Mouse (Mus musculus): ENCODE data around the gene Lclat1. TPM values are rescaled to one million over a fixed set of nuclear protein-coding genes. Genes with fewer than 3 reads are reported as not detected.

The Lclat1 gene
- polyA plus RNA-seq, 1 experiment, result not detected

DNA sequence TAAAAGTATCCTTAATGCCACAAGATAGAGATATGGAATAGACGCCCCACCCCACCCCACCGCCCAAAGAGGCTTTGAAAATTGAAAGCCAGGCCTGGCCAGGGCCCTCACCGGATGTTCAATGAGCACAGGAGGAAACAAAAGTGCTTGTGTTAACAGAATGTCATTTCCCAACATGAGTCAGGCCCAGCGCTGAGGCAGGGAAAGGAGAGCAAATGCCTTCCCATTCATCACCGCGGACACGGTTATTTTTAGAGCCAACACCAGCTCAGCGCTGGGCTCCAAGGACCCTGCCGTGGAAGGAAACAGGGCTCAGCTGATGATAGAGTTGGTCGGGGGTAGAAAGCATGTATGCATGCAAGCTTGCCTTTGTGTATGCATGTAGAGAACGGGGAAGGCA, 40.4 kb upstream of the Lclat1 start:
- TF ChIP-seq GATA1 (IDR thresholded peaks at IDR 0.05; ENCODE audit: low read length), result no peak
- TF ChIP-seq TAL1 (IDR thresholded peaks at IDR 0.05; ENCODE audit: low read length), result no peak
- Histone ChIP-seq H3K4me1 (ENCODE audit: control insufficient read depth) (no peaks in the 10 kb centered on the region), H3K9me3 (ENCODE audit: control insufficient read depth, low read length) (no peaks in the 10 kb centered on the region), H3K4me3 (replicated peaks) (no peak overlapping the region), H3K27me3 (ENCODE audit: control insufficient read depth) (no peaks in the 10 kb centered on the region), H3K36me3 (ENCODE audit: control insufficient read depth) (no peaks in the 10 kb centered on the region)

DNA sequence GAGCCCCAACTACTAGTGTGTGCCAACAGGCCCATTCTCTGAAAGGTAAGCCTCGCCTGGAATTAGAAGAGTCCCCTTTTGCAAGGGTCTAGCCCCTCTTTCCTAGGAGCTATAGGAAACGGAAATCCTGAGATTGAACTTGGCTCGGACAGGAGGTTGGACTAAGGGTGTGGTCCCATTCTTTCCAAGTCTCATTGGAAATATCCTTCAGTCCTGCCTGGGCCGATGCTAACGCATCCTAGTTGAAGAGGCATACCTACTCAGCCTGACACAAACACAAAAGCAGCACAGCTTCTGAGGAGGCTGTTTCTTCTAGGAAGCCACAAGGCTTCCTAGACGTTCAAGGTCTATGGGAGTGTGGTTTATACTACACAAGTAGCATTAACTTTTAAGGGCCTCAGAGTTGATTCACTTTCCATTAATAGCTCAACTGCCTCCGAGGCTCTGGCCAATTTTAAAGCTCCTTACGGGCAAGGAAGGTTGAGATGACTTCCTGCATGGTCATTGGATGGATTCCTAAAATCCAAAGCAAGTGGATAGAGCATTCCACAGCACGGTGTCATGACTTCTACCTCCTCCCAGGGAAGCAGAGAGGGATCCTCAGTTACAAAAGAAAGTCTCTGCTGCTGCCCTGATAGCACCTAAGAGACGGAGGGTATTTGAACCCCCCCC, 39.3 kb upstream of the Lclat1 start:
- H3K27me3 ChIP-seq (ENCODE audit: control insufficient read depth), result no peaks in the 10 kb centered on the region
- no peaks in the 10 kb centered on the region for H3K36me3 ChIP-seq (ENCODE audit: control insufficient read depth)
- no peaks in the 10 kb centered on the region for H3K4me1 ChIP-seq (ENCODE audit: control insufficient read depth)
- no peaks in the 10 kb centered on the region for H3K9me3 ChIP-seq (ENCODE audit: control insufficient read depth, low read length)
- TF ChIP-seq GATA1 (IDR thresholded peaks at IDR 0.05; ENCODE audit: low read length), result no peak
- no peak for TF ChIP-seq TAL1 (IDR thresholded peaks at IDR 0.05; ENCODE audit: low read length)
- H3K4me3 ChIP-seq (replicated peaks), result no peak overlapping the region

DNA sequence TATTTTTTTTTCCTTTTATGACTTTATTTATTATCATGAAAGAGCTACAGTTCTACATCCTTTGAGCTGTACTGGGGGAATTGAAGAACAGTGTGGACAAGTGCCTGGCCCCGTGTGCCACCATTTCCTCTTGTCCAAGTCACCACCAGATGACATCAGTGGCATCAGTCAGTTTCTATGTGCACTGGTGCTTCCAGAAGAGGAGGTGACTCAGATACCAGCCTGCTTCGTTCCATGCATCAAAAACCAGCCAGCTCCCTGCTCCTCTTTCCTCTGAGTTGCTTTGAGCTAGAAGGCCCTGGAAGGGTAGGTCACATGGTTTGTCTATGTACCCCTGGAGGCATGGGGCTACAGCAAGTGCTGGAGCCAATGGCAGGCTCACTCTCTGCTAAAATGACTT, 37.3 kb upstream of the Lclat1 start:
- no peaks in the 10 kb centered on the region for H3K36me3 ChIP-seq (ENCODE audit: control insufficient read depth)
- no peaks in the 10 kb centered on the region for H3K27me3 ChIP-seq (ENCODE audit: control insufficient read depth)
- TF ChIP-seq TAL1 (IDR thresholded peaks at IDR 0.05; ENCODE audit: low read length) (no peak), GATA1 (IDR thresholded peaks at IDR 0.05; ENCODE audit: low read length) (no peak)
- H3K4me3 ChIP-seq (replicated peaks), result no peak overlapping the region
- no peaks in the 10 kb centered on the region for H3K9me3 ChIP-seq (ENCODE audit: control insufficient read depth, low read length)
- H3K4me1 ChIP-seq (ENCODE audit: control insufficient read depth), result no peaks in the 10 kb centered on the region

DNA sequence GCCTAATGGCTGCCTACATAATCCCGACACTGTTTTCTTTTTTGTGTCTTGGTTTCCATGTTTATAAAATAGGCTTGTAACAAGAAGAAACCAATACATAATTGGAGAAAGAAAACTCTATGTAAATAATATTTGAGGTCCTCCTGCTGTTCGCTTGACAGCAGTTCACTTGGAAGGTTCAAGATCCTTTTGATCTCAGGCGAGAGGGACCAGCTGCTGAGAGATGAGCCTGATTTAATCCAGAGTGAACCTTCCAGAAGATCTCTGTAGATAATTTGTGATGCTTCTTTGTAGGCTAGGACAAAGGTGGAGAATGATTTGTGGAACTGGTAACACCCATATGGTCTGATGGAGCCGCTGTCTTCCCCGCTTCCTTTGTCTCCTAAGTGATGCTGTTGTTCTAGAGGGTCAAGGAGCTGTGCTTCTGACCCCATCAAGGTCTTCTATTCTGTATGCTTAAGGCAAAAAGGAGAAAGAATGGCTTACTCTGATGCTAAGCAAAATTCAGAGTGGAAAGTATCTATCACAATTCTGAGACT, 36.0 kb upstream of the Lclat1 start:
- Histone ChIP-seq H3K36me3 (ENCODE audit: control insufficient read depth) (no peaks in the 10 kb centered on the region), H3K4me3 (replicated peaks) (no peak overlapping the region), H3K9me3 (ENCODE audit: control insufficient read depth, low read length) (no peaks in the 10 kb centered on the region), H3K27me3 (ENCODE audit: control insufficient read depth) (no peaks in the 10 kb centered on the region), H3K4me1 (ENCODE audit: control insufficient read depth) (no peaks in the 10 kb centered on the region)
- TF ChIP-seq GATA1 (IDR thresholded peaks at IDR 0.05; ENCODE audit: low read length) (no peak), TAL1 (IDR thresholded peaks at IDR 0.05; ENCODE audit: low read length) (no peak)

GRCm38 (mm10) chr17:73072286-73072685, 35.5 kb upstream of the Lclat1 start:
- Histone ChIP-seq H3K4me3 (replicated peaks) (no peak overlapping the region), H3K4me1 (ENCODE audit: control insufficient read depth) (no peaks in the 10 kb centered on the region), H3K36me3 (ENCODE audit: control insufficient read depth) (no peaks in the 10 kb centered on the region), H3K9me3 (ENCODE audit: control insufficient read depth, low read length) (no peaks in the 10 kb centered on the region), H3K27me3 (ENCODE audit: control insufficient read depth) (no peaks in the 10 kb centered on the region)
- TF ChIP-seq TAL1 (IDR thresholded peaks at IDR 0.05; ENCODE audit: low read length) (no peak), GATA1 (IDR thresholded peaks at IDR 0.05; ENCODE audit: low read length) (no peak)

DNA sequence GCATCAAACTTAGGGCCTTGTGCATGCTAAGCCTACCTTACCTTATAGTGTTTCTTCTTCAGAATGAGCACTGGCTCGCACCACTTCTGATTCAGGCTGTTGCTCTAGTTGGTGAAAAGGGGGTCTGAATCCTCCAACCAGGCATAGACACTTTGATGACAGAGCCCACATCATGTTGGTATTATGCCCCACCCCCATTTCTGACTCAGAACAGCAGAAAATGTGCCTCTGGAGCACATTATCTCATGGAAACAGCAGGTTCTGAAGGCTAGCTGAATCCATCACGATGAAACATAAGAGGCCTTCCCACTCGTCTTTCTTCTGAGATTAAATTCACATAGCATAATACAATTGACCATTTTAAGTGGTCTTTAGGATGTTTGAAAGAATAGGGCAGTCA, 33.2 kb upstream of the Lclat1 start:
- H3K36me3 ChIP-seq (ENCODE audit: control insufficient read depth), result no peaks in the 10 kb centered on the region
- H3K4me3 ChIP-seq (replicated peaks), result no peak overlapping the region
- H3K9me3 ChIP-seq (ENCODE audit: control insufficient read depth, low read length), result no peaks in the 10 kb centered on the region
- no peak for TF ChIP-seq GATA1 (IDR thresholded peaks at IDR 0.05; ENCODE audit: low read length)
- TF ChIP-seq TAL1 (IDR thresholded peaks at IDR 0.05; ENCODE audit: low read length), result no peak
- H3K4me1 ChIP-seq (ENCODE audit: control insufficient read depth), result no peaks in the 10 kb centered on the region
- no peaks in the 10 kb centered on the region for H3K27me3 ChIP-seq (ENCODE audit: control insufficient read depth)

GRCm38 (mm10) chr17:73075238-73075890, 32.4 kb upstream of the Lclat1 start:
- Histone ChIP-seq H3K9me3 (ENCODE audit: control insufficient read depth, low read length) (no peaks in the 10 kb centered on the region), H3K27me3 (ENCODE audit: control insufficient read depth) (no peaks in the 10 kb centered on the region)

GRCm38 (mm10) chr17:73077638-73078037, 30.1 kb upstream of the Lclat1 start:
- Histone ChIP-seq H3K4me1 (ENCODE audit: control insufficient read depth) (no peaks in the 10 kb centered on the region), H3K9me3 (ENCODE audit: control insufficient read depth, low read length) (no peaks in the 10 kb centered on the region), H3K36me3 (ENCODE audit: control insufficient read depth) (no peaks in the 10 kb centered on the region), H3K4me3 (replicated peaks) (no peak overlapping the region), H3K27me3 (ENCODE audit: control insufficient read depth) (no peaks in the 10 kb centered on the region)
- TF ChIP-seq TAL1 (IDR thresholded peaks at IDR 0.05; ENCODE audit: low read length), result no peak
- no peak for TF ChIP-seq GATA1 (IDR thresholded peaks at IDR 0.05; ENCODE audit: low read length)

More at GRCm38 (mm10) chr17:73075238-73075890, 32.4 kb upstream of the Lclat1 start:
- no peak for TF ChIP-seq TAL1 (IDR thresholded peaks at IDR 0.05; ENCODE audit: low read length)
- no peak for TF ChIP-seq GATA1 (IDR thresholded peaks at IDR 0.05; ENCODE audit: low read length)
- Histone ChIP-seq H3K4me1 (ENCODE audit: control insufficient read depth) (no peaks in the 10 kb centered on the region), H3K36me3 (ENCODE audit: control insufficient read depth) (no peaks in the 10 kb centered on the region), H3K4me3 (replicated peaks) (no peak overlapping the region)

DNA sequence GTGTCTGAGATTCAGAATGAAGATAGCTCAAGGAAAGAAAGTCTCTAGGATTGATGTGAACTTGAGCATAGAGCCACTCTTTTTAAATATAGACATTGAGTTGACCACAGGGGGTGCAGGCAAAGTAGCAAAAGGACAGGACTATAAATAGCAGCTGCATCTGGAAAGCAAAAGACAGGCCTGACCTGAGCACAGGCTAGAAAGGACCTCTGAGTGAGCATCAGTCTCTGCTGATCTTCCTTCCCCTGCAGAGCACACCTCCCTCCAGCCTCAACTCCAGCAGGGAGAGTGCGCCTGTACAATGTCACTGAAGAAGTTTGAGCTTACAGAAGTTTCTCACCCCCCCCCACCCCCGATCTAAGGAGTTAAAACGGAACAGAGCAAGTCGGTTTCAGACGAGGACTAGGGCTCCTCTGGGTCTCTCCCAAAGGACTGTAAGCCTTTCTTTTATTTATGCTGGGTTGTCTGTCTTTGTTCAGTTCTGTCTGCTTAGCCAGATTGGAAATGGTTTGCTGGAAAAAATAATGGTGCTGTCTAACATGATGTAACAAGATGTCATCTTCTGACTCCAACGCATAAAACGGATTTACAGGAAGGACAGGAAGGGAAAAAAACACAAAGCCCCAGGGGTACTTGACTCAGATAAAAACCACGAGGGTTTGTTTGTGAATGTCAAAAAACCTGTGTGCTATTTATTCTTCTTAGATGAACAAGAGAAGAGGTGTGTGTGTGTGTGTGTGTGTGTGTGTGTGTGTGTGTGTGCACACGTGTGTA, 26.2 kb upstream of the Lclat1 start:
- TF ChIP-seq TAL1 (IDR thresholded peaks at IDR 0.05; ENCODE audit: low read length) (no peak), GATA1 (IDR thresholded peaks at IDR 0.05; ENCODE audit: low read length) (no peak)
- H3K36me3 ChIP-seq (ENCODE audit: control insufficient read depth), result no peaks in the 10 kb centered on the region

More for the DNA sequence above, 26.2 kb upstream of the Lclat1 start:
- no peaks in the 10 kb centered on the region for H3K4me1 ChIP-seq (ENCODE audit: control insufficient read depth)
- H3K27me3 ChIP-seq (ENCODE audit: control insufficient read depth), result no peaks in the 10 kb centered on the region
- no peak overlapping the region for H3K4me3 ChIP-seq (replicated peaks)
- H3K9me3 ChIP-seq (ENCODE audit: control insufficient read depth, low read length), result no peaks in the 10 kb centered on the region
